Mouse (Mus musculus) heart, embryonic 14.5 days (tissue): Measurements from ENCODE around the gene Lif. TPM values are rescaled to one million over a fixed set of nuclear protein-coding genes. Genes with fewer than 3 reads are reported as not detected.

Experiments used
- ATAC-seq: fragments of 200-750 bp; cut with Nextera tagmentation; 2 replicates; pipeline ENCODE4 v1.8.0; 2017; ENCODE audit warnings: low read depth, moderate TSS enrichment; ENCODE audit not compliant: insufficient number of reproducible peaks, insufficient read depth, low FRiP score
- H3K27ac ChIP-seq, 2 experiments: fragments of 200-500 bp in 1 of 2; fragments of 300-500 bp in 1 of 2; sonication (generic) in 1 of 2; replicated peaks in 1 of 2; 2 replicates each; pipeline ENCODE4 v1.5.1; 2012 to 2014; ENCODE audit warnings: low read depth in 2 of 2, low read length in 2 of 2, control low read depth in 1 of 2, mild to moderate bottlenecking in 1 of 2, mixed read lengths in 1 of 2; ENCODE audit not compliant: control insufficient read depth in 1 of 2, insufficient read depth in 1 of 2
- H3K27me3 ChIP-seq: fragments of 300-500 bp; sonication (generic); 2 replicates; pipeline ENCODE4 v1.6.1; 2014; ENCODE audit warnings: mild to moderate bottlenecking, low read length, control low read depth; ENCODE audit not compliant: control insufficient read depth, insufficient read depth
- H3K36me3 ChIP-seq: fragments of 300-500 bp; sonication (generic); 2 replicates; pipeline ENCODE4 v1.6.1; 2014; ENCODE audit warnings: mild to moderate bottlenecking, control low read depth, low read length, mixed read lengths; ENCODE audit not compliant: control insufficient read depth, insufficient read depth
- H3K4me1 ChIP-seq, 2 experiments: fragments of 200-500 bp in 1 of 2; fragments of 300-500 bp in 1 of 2; sonication (generic) in 1 of 2; 2 replicates each; pipeline ENCODE4 v1.6.1; 2012 to 2014; ENCODE audit warnings: low read length in 2 of 2, control low read depth in 1 of 2, mixed read lengths in 1 of 2; ENCODE audit not compliant: control insufficient read depth in 2 of 2, insufficient read depth in 2 of 2
- H3K4me2 ChIP-seq: fragments of 300-500 bp; sonication (generic); 2 replicates; pipeline ENCODE4 v1.6.1; 2014; ENCODE audit warnings: mild to moderate bottlenecking, low read length
- H3K4me3 ChIP-seq, 2 experiments: fragments of 200-500 bp in 1 of 2; fragments of 300-500 bp in 1 of 2; sonication (generic) in 1 of 2; 2 replicates each; pipeline ENCODE4 v1.5.1; 2012 to 2014; ENCODE audit warnings: low read length in 2 of 2, mild to moderate bottlenecking in 2 of 2, control low read depth in 1 of 2, low read depth in 1 of 2, moderate library complexity in 1 of 2; ENCODE audit not compliant: control insufficient read depth in 1 of 2, insufficient read depth in 1 of 2
- H3K9ac ChIP-seq: fragments of 300-500 bp; sonication (generic); 2 replicates; pipeline ENCODE4 v1.6.1; 2014; ENCODE audit warnings: mild to moderate bottlenecking, low read length
- H3K9me3 ChIP-seq: fragments of 300-500 bp; sonication (generic); 2 replicates; pipeline ENCODE4 v1.6.1; 2016; ENCODE audit warnings: low read length, control low read depth; ENCODE audit not compliant: control insufficient read depth
- WGBS: fragments of 180-500 bp; shearing (Covaris S2); extraction: QIAGEN DNeasy Blood & Tissue Kit; methylation state at CpG from one replicate; pipeline ENCODE4 v1.1.7; 2014; 5-methylcytosine and 5-hydroxymethylcytosine counted together
- polyA plus RNA-seq: library from polyadenylated mRNA; unstranded; fragments of >200 nt; fragmentation: Nextera tagmentation; extraction: Ambion mirVana; gene quantifications from 2 replicates; pipeline ENCODE4 v1.2.1, GENCODE M21; 2014

Gene Lif
- polyA plus RNA-seq, 1 experiment from 2014 or later = 0.24 TPM

DNA sequence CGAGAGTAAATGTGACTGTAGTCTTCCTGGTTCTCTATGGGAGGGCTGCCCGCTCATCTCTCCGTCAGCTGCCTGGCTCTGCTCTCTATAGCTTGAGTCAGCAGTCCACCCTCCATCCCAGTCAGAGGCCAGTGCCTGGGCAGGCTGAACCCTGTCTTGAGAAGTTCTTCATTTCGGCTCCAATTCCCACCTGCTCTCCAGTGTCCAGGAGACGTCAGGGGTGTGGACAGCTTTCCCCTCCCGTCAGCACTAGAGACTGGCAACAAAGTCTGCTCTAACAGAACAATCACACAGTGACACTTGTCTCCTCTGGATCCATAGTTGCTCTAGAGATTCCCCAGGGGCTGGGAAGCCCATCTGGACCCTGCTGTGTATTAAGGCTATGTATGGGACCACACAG, 36.7 kb downstream of the Lif start:
- peak overlapping the region in 1 of 2 experiments; percentile 70; a peak in 1 of 4 replicates for H3K27ac ChIP-seq
- WGBS = 67% methylated on average over 6 of the region's 6 CpGs

DNA sequence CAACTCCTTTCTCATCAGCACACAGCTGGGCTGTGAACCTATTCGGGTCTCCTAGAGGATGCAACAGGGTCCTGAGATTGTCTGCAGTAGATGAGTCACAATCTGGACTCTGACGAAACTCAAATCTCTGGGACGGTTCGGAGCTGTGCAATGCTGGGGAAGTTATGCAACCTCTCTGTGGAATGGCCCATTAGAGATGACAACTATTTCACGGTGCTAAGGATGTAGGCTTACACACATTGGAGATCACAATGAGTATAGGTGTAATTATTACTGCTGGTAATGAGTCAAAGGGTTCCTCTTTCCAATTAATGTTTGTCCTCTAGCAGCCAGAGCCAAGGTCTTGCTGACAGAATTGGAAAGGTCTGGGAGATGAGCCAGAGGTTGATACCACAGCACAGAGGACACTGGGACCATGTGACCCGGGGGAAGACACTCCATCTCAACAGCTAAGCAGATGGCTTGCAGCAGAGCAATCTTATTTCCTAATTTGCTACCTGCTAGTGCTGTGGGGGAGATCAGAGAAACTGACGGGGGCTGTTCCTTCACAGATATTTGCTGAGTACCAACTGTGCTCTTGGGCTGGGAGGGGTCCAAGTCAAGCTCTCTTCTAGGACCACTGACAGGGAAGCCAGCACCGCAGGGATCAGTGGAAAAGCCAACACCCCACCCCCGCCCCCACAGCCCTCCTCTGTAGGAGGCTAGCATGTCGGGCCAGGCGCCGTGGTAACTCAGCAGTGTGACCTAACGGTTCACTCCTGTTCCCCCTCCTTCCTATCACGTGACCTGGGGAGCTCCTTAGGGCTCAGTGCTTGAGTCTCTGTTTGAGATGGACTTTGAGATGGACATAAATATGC, 37.4 kb downstream of the Lif start:
- peak overlapping the region in 1 of 2 experiments; percentile 70; a peak in 2 of 4 replicates for H3K27ac ChIP-seq
- WGBS = 31% methylated on average over 14 of the region's 14 CpGs
- no peak for ATAC-seq
- no peaks in the 10 kb centered on the region for H3K36me3 ChIP-seq
- no peaks in the 10 kb centered on the region for H3K27me3 ChIP-seq
- H3K4me3 ChIP-seq = no peak overlapping the region
- peak overlapping the region; percentile 31 for H3K4me2 ChIP-seq
- no peaks in the 10 kb centered on the region for H3K9me3 ChIP-seq
- H3K4me1 ChIP-seq = peaks cover 60 to 71% of the 10 kb centered on the region in 2 experiments
- peak overlapping the region; percentile 30 for H3K9ac ChIP-seq

More for the DNA sequence above, 36.7 kb downstream of the Lif start:
- Histone ChIP-seq H3K4me3 (no peak overlapping the region), H3K27me3 (no peaks in the 10 kb centered on the region), H3K4me1 (peaks cover 53 to 64% of the 10 kb centered on the region in 2 experiments), H3K4me2 (no peak overlapping the region), H3K36me3 (no peaks in the 10 kb centered on the region), H3K9me3 (no peaks in the 10 kb centered on the region), H3K9ac (no peak overlapping the region)
- ATAC-seq = no peak

GRCm38 (mm10) chr11:4296610-4297275, 39.4 kb downstream of the Lif start:
- H3K9me3 ChIP-seq = no peaks in the 10 kb centered on the region
- ATAC-seq = peak; percentile 55
- no peak overlapping the region for H3K4me3 ChIP-seq
- H3K27ac ChIP-seq = peak overlapping the region; percentile 84 to 87
- no peak overlapping the region for H3K9ac ChIP-seq
- H3K36me3 ChIP-seq = no peaks in the 10 kb centered on the region
- no peaks in the 10 kb centered on the region for H3K27me3 ChIP-seq
- WGBS = 30% methylated on average over 10 of the region's 10 CpGs
- H3K4me2 ChIP-seq = no peak overlapping the region
- peaks cover 63 to 71% of the 10 kb centered on the region in 2 experiments for H3K4me1 ChIP-seq

DNA sequence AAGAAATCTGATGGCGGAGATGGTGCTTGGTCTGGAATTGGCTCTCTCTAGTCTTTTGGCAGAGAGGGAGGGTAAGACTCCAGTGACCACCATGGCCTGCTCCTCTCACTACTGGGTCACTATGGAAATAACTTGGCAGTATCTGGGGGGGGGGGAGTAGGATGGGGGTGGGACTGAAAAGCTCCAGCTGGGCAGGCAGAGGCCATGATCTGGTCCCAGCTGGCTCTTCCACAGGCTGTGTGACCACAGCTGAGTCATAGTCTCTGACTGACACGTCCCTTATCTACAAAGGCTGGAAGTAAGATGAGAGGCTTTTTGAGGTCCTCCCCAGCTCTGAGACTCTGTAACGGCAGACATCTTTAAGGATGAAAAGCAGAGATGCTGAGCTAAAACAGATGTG, 40.4 kb downstream of the Lif start:
- H3K4me1 ChIP-seq = peaks cover 60 to 68% of the 10 kb centered on the region in 2 experiments
- H3K36me3 ChIP-seq = no peaks in the 10 kb centered on the region
- no peak overlapping the region for H3K27ac ChIP-seq
- ATAC-seq = no peak
- H3K4me2 ChIP-seq = no peak overlapping the region
- no peak overlapping the region for H3K9ac ChIP-seq
- H3K9me3 ChIP-seq = no peaks in the 10 kb centered on the region
- 42% methylated on average over 3 of the region's 3 CpGs for WGBS
- H3K4me3 ChIP-seq = no peak overlapping the region
- H3K27me3 ChIP-seq = no peaks in the 10 kb centered on the region

DNA sequence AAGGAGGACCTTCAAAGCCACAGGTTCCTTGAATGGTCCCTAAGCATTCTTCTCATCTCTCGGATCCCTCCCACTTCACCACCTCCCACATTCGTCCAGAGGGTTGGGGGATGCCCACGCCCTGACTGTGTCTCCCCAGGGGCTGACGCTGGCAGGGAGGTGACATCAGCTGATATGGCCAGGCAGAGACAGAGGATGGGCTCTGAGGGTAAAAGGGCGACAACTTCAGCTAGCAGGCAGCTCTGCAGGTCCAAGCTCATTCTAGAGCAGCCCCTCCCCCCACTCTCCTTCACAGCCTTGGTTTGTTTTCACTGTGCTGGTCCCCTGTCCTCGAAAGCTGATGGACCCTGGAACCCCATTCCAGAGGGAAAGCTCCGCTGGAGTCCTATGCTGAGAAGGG, 41.3 kb downstream of the Lif start:
- Histone ChIP-seq H3K4me3 (no peak overlapping the region), H3K4me2 (peak overlapping the region; percentile 34; the same call in 1 of the 2 replicates), H3K27me3 (no peaks in the 10 kb centered on the region), H3K36me3 (no peaks in the 10 kb centered on the region), H3K27ac (peak overlapping the region; percentile 40 to 79), H3K4me1 (peaks cover 64 to 71% of the 10 kb centered on the region in 2 experiments), H3K9me3 (no peaks in the 10 kb centered on the region), H3K9ac (0 out of 2 replicates have a peak overlapping the region, but pooled peaks have one; percentile 13)
- 20% methylated on average over 7 of the region's 7 CpGs for WGBS
- no peak for ATAC-seq

DNA sequence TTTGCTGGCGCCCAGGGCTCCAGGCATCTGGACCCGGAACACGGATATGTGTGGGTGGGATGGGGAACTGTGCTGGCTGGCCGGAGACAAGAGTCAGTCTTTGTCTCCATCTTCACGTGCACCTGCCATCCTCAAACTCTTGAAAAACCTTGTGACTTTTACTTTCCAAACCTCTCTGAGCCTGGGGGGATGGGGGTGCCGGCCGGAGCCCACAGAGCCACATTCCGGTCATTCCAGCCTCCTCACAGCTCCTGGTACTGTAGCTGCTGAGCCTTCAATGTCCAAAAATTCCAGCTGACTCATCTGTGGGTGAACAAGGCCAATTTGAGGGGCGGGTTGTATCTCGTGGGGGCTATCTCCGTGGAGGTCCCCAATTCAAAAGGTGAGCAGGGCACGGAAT, 41.8 kb downstream of the Lif start:
- peaks cover 62 to 68% of the 10 kb centered on the region in 2 experiments for H3K4me1 ChIP-seq
- no peaks in the 10 kb centered on the region for H3K36me3 ChIP-seq
- peak overlapping the region; percentile 40 to 79 for H3K27ac ChIP-seq
- no peaks in the 10 kb centered on the region for H3K9me3 ChIP-seq
- no peaks in the 10 kb centered on the region for H3K27me3 ChIP-seq
- H3K4me2 ChIP-seq = peak overlapping the region; percentile 34
- no peak overlapping the region for H3K4me3 ChIP-seq
- no peak for ATAC-seq
- H3K9ac ChIP-seq = 0 out of 2 replicates have a peak overlapping the region, but pooled peaks have one; percentile 11
- whole genome bisulfite sequencing = 16% methylated on average over 12 of the region's 12 CpGs

- H3K27me3 ChIP-seq = no peaks in the 10 kb centered on the region
- peak overlapping the region; percentile 8 to 79; a peak in 2 of 4 replicates for H3K27ac ChIP-seq
- H3K9me3 ChIP-seq = no peaks in the 10 kb centered on the region
- 0 out of 2 replicates have a peak overlapping the region, but pooled peaks have one; percentile 11 for H3K9ac ChIP-seq
- H3K4me1 ChIP-seq = peaks cover 58 to 63% of the 10 kb centered on the region in 2 experiments
- 60% methylated on average over 14 of the region's 14 CpGs for WGBS
- H3K4me2 ChIP-seq = peak overlapping the region; percentile 34; the same call in 1 of the 2 replicates
- ATAC-seq = no peak
- H3K36me3 ChIP-seq = no peaks in the 10 kb centered on the region
- no peak overlapping the region for H3K4me3 ChIP-seq
These were observed 42.5 kb downstream of the Lif start for GRCm38 (mm10) chr11:4299735-4300474.
